Mouse (Mus musculus): ENCODE results near the gene Pou2af1.

Gene Pou2af1

DNA sequence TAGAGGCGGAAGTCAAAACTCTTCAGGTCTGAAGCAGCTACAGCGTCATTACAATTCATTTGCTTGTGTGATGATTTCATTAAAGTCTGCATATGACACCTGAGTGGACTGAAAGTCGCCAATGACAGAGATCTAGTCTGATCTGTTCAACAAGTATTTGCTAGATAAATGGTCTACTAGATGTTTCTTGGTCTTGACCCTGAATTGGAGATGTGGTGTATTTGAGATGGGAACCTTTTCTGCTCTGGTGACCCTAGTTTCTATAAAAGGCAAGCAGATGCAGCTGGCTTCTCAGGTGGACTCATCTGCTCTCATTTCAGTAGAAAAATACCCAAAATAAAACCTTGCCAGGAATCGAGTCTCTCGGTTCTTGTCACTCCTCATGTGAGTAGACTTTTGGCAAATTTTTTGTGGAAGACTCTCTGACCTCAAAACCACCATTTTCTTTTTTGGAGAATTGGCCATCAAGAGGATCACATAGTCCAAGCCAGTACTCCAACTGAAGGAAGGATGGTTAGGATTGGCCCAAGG, 12.2 kb downstream of the Pou2af1 start:
- no peak for DNase-seq (ENCODE audit: low spot score in 2 of 2)

DNA sequence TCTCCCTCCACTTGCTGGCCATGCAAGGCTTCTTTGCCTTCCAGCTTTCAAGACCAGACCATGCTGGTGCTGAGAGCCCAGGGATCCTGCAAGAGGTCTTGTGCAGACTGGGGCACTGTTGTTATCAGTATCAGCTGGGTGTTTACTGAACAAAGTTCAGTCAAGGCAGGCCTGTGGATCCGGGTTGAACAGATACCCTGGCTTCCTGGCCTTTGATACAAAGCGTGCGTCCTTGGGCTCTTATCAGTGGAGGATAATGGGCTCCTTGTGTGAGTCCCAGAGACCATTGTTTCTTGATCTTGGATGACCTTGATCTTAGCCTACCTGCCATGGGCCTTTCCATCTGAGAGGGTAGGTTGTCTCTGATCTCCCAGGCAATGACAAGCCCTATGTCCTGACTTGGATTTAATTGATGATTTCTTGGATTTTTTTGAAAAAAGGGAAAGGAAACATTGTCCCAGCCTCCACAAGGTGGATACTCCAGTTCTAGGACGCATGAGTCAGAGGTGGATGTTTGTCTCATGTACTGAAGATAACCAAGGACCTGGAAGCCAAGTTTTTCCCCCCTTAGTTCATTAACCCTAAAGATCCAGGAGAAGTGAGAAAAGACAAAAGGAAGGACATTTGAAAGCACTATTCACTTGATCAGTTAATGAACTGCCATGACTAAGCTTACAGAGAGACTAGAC, 17.3 kb downstream of the Pou2af1 start:
- no peak for DNase-seq (ENCODE audit: low spot score in 2 of 2)

DNA sequence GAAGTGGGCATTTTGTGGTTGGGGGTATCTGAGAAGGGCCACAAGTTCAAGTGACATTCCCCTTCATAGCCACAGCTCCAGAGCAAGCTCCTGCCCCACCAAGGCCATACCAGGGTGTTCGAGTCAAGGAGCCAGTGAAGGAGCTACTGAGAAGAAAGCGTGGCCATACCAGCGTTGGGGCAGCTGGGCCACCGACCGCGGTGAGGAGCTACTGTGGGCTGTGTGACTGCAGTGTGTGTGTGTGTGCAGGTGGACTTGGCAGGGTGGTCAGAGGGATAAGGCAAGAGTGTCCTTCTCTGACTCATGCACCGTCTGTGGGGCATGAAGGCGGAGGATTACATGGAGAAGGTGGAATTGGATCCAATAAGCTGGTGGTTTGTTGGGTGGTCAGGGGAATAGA, 18.7 kb downstream of the Pou2af1 start:
- DNase-seq (ENCODE audit: low spot score in 2 of 2), result no peak

DNA sequence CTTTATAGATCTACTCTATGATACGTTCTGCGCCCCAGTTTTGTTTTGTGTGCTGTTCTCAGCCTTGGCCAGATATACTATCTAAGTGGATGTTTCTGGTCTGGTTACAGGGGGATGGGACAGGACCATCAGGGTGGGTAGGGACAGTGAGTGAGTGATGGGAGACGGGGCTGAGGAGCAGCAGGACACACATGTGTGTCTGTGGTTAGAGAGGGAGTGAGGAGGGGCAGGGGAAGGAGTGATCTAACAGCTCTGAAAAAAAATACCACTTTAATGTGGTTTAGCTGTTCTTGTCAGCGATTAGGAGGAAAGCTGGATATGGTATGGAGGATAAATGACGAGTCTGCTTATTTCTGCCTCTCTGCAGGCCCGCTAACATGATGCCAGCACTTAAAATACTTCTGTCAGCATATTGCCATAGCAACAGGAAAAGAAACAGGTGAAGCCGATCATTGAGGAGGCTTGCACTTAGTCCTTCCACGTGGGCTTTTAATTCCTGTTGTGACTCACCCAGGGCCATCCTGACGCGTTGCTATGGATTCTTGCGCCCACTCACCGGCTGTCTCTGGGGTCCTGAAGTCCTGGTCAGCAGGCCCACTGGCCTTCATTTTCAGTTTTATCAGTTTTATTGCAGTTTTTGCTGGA, 25.4 kb downstream of the Pou2af1 start:
- DNase-seq (ENCODE audit: low spot score in 2 of 2), result peak in 1 of 2 experiments; percentile 31

DNA sequence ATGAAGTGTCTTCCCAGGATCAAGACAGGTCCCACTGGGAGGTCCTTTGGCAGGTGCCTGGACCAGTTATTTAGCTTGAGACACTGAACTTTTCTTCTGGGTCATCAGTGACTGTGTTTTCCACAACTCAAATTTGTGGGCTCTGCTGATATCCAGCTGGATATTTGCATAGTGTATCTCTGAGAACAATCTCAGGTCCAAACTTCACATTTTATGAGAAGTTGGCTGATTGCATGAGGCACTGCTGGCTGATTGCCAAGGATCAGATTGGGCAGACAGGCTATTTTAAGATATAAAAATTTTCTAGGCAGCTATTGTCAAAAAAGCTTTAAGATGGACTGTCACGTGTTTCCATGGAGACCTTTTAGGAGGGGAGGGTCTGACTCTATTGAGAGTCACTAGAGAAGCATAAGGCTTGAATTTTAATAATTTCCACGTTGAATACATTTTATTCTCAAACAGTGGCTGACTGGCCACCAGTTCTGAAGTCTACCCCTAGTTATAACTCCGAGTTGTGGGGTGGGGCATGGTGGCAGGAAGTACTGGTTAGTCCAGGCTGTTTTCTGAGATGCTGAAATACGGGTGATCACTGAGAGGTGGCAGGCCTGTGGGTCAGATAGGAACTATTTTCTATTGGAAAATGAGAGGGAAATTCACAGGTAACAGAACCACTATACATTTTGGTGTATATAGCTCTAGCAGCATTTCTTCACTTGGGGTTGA, 43.4 kb downstream of the Pou2af1 start:
- DNase-seq (ENCODE audit: low spot score in 2 of 2), result no peak

DNA sequence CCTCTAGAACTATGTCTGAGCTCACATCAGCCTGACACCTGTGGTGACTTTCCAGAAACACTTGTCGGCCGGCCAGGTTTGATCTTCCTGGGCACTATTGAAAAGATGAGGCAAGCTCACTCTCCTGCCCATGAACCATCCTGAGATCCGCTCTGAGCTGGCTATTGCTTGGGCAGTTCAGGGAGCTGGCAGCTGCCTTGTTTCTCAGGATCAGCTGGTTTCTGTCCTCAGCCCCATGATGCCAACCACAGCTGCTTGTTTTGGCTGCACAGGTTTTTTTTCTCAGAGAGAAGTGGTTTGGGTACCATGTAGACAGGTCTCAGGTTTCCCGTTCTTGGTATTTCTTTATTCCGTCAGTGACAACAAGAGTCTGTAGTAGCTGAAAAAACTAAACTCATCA, 44.9 kb downstream of the Pou2af1 start:
- DNase-seq (ENCODE audit: low spot score in 2 of 2), result no peak

DNA sequence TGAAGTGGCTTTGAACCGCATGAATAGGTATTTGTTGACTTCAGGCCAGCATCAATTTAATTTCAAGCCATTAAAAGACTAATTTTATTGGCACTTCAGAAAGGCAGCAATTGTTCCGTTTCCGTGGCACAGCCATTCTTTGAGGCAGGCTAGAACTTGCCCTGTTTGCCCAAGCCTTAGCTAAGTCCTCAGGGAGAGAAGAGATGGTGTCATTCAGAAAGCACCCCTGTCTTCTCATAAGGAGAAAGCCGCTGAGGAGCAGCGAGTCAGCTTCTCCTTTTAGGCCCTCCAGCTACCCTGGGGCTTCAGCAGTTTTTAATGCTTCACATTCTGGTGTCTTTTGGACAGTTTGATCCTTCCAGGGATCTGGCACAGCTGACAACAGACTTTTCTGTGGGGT, 55.3 kb downstream of the Pou2af1 start:
- no peak for DNase-seq (ENCODE audit: low spot score in 2 of 2)

DNA sequence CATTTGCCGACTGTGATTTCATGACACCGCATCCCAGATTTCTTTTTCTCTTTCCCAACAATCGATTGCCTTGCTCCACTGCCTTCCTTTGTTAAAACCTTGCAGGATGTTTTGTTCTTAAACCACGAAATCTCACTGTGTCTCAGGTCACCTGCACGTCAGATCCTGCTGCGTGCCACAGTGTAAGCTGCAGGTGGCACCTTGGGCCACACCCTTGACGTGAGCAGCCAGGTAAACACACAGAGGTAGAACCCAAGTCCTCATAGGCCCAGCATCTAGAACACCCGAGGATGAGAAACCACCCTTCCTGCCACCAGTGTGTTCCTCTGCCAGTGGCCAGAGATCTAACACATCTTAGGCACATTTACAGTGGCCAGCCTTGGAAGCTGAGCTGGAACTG, 57.6 kb downstream of the Pou2af1 start:
- DNase-seq (ENCODE audit: low spot score in 2 of 2), result no peak

DNA sequence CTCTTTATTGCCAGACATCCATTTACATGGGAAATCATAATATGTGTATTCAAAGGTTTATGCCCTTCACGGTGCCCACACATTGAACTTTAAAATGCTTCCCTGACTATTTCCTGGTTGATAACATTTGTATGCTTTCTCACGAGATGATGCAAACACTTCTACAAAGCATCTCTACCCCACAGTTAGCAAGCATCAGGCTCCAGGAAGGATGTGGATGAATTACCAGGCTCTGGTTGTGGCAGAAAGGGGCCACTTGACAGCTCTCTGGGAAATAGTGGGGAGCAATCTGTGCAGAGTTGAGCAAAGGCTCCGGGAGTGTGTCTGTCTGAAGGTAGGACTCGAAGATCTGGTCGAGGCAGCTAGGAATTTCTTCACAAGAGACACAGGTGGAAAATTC, 58.6 kb downstream of the Pou2af1 start:
- DNase-seq (ENCODE audit: low spot score in 2 of 2), result no peak

DNA sequence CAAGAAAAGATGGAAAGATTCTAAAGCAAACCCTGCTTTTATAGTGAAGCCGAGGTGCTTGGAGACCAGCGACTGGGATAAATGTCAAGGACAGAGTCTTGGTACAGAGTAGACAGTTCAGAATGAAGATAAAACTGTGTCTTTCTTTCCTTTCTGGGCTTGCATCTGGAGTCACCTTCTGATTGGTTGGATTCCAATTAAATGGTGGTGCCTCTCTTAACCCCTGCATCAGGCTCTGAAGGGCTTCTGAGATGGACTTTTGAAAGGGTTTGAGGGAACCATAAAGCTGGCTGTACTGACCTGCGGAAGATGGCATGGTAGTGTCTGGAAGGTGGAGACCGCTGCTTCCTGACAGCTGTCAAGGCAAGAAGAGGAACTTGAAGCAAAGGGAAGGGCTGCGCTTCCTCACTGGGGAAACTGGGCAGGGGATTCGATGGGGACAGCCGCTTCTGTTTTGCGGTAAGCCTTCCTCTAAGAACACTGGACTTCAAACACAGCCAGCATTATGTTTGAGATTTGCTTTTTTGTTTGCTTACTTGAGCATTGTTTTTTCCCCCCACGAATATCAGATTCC, 60.2 kb downstream of the Pou2af1 start:
- no peak for DNase-seq (ENCODE audit: low spot score in 2 of 2)

DNA sequence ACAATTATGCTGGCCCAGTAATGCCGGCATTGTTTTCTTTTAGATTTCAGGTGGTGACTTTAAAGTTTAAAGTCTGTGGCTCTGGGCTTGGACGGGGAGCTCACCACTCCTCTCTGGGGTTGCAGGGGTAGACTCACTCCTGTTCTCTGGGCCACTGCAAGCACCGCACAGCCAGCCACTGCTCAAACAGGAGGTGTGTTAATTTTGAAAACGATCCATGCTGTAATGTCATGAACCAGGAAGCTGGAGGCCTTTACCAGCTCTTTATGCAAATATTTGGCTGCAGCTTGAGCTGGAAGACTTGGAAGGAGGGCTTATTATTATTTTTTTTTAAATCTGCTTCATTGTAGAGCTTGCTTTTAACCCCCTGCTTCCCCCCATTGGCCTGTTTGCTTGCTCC, 61.2 kb downstream of the Pou2af1 start:
- no peak for DNase-seq (ENCODE audit: low spot score in 2 of 2)

DNA sequence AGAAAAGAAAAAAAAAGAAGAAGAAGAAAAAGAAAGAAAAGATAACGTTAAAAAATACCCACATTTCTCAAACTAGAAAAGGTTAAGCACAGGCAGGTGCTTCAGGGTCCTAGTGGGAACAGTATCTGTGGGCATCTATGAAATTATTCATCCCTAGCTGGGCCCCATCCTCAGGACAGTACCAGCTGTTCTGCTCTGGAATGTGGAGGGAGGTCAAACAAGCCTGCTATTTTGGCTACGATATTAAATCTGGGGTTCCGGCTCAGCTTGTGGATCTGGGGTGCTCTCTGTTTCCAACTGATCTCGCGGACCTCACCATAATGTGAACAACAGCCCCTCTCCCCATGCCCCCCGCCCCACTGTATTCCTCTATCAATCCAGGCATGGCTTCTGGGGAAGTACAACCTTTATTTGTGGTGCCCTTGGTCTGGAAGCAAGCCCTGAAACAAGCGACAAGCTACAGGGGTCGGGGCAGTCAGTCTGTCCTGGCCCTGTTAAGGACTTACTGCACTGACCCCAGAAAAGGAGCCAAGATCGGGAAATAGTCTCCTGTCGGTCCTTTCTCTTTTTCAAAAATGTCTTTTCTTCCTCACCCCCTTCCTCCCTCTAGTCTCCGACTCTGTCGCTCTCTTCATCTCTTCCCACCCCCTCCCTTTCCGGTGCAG, 64.5 kb downstream of the Pou2af1 start:
- no peak for DNase-seq (ENCODE audit: low spot score in 2 of 2)

DNA sequence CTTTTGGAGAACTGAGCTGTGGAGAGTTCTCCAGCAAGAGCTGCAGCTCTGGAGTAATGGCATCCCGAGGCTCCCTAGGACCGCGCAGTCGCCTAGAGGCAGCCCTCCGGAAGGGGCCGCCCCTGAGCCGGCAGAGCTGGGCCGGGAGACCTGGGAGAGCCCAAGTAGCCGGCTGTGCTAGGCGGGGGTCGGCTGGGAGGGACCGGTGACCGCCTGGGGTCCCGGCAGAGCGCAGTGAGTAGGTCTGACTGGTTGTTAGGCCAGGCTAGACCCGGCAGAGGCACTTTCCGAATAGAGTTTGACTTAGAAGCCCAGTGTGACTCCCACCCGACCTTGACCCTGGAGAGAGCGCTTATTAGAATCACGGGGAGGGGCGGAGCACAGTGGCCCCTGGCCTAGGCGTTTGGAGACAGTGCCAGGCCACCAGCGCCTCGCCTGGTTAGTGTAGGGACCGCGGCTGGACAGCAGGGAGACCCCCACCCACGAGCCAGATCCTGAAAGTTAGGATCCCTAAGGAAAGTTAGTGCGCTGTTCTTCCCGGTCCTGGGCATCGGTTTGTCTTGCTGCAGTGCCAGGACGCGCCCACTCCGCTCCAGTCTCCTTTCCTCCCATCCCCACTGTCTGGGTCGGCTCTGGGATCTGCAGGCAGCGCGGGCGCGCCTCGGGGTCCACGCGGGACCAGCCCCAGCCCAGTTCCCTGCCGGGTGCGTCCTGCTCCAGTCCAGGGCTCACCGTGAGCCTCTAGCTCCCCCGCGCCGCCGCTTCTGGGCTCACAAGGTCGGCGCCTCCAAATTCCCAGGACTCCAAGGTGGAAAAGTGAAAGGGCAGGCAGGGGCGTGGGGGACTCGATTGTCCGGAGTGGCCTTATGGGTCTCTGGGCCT, 65.2 kb downstream of the Pou2af1 start, which contains the start of gene Colca2:
Colca2 (minus strand) TSS at position 70 of the 882 bp plus-strand sequence.
- peak; percentile 82 for DNase-seq (ENCODE audit: low spot score in 2 of 2)

DNA sequence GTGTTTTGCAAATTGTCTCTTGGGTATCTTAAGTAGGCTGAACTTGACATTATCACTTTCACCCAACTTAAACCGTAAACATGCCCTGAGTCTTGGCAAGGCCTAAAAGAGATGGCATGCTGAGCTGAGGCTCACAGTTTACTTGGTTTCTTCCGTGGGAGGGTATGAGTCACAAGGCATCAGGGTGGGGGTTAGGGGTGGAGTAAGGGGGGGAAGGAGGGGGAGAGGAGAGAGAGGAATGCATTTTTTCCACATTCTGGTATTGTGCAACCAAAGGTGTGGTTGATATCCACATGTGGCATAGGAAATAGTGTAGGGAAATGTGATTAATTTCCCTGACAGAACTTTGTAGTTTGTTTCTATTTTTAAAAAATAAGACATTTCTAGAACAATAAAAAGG, 72.6 kb downstream of the Pou2af1 start:
- DNase-seq (ENCODE audit: low spot score in 2 of 2), result no peak

All from urinary bladder, postnatal 4 days (tissue).